Mouse (Mus musculus): Measurements from ENCODE around the gene Arid5a. TPM values are rescaled to one million over a fixed set of nuclear protein-coding genes. Genes with fewer than 3 reads are reported as not detected.

The Arid5a gene
- polyA plus RNA-seq, 1 experiment from 2014 or later: 12.0 TPM

DNA sequence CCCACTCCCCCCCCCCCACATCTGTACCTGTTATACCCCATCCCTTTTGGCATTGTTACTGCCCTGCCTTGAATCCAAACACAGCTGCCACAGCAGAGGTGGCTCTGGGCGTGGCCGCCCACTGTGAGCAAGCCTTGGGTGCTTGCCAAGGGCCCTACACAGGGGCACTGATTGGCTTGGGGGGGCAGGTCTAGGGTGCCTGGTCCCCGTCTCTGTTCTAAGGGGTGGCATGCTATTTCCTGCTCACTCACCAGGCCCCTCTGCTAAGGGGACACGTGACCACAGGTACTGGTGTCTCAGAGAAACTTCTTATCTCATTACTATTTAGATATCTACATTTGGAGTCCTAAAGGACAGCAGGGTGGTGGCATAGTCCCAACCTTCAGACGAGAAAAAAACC lies 35.0 kb upstream of the Arid5a start:
- H3K4me1 ChIP-seq: peaks cover 21% of the 10 kb centered on the region
- no peak overlapping the region for H3K4me3 ChIP-seq
- H3K36me3 ChIP-seq: no peaks in the 10 kb centered on the region
- no peak overlapping the region for H3K27ac ChIP-seq
- no peak overlapping the region for H3K9ac ChIP-seq
- WGBS: 49% methylated on average over 5 of the region's 5 CpGs
- H3K4me2 ChIP-seq: no peak overlapping the region
- peaks cover 21% of the 10 kb centered on the region for H3K27me3 ChIP-seq
- no peaks in the 10 kb centered on the region for H3K9me3 ChIP-seq
- no peak for ATAC-seq (ENCODE audit: insufficient number of reproducible peaks, low FRiP score, low TSS enrichment, low read depth)

- WGBS: 9% methylated on average over 9 of the region's 9 CpGs
- ATAC-seq (ENCODE audit: insufficient number of reproducible peaks, low FRiP score, low TSS enrichment, low read depth): no peak
- Histone ChIP-seq H3K4me3 (no peak overlapping the region), H3K9me3 (no peaks in the 10 kb centered on the region), H3K27ac (0 out of 2 replicates have a peak overlapping the region, but pooled peaks have one; percentile 7), H3K4me2 (no peak overlapping the region), H3K36me3 (no peaks in the 10 kb centered on the region), H3K27me3 (peaks cover 21% of the 10 kb centered on the region), H3K4me1 (peaks cover 21% of the 10 kb centered on the region), H3K9ac (no peak overlapping the region)
Measured at GRCm38 (mm10) chr1:36273288-36273687, 34.2 kb upstream of the Arid5a start.

- Histone ChIP-seq H3K9ac (no peak within 1 kb of the TSS), H3K4me3 (no peak within 1 kb of the TSS), H3K27me3 (peaks cover 12% of the 10 kb centered on the region), H3K4me1 (peaks cover 18% of the 10 kb centered on the region), H3K36me3 (no peaks in the 10 kb centered on the region), H3K27ac (0 out of 2 replicates have a peak within 1 kb of the TSS, but pooled peaks have one; percentile 7), H3K4me2 (no peak within 1 kb of the TSS), H3K9me3 (no peaks in the 10 kb centered on the region)
- ATAC-seq (ENCODE audit: insufficient number of reproducible peaks, low FRiP score, low TSS enrichment, low read depth): no peak
- 90% methylated on average over 5 of the region's 5 CpGs for WGBS
Measured at GRCm38 (mm10) chr1:36274455-36274854, 33.1 kb upstream of the Arid5a start, which contains the start of gene Neurl3. TSS of gene Neurl3 (minus strand) at chr1:36274679.

GRCm38 (mm10) chr1:36275635-36276389 lies 31.7 kb upstream of the Arid5a start:
- H3K4me3 ChIP-seq: no peak overlapping the region
- no peaks in the 10 kb centered on the region for H3K36me3 ChIP-seq
- ATAC-seq (ENCODE audit: insufficient number of reproducible peaks, low FRiP score, low TSS enrichment, low read depth): no peak
- WGBS: 71% methylated on average over 13 of the region's 13 CpGs
- H3K9me3 ChIP-seq: no peaks in the 10 kb centered on the region
- no peak overlapping the region for H3K4me2 ChIP-seq
- no peak overlapping the region for H3K27ac ChIP-seq
- no peaks in the 10 kb centered on the region for H3K27me3 ChIP-seq
- H3K9ac ChIP-seq: no peak overlapping the region
- H3K4me1 ChIP-seq: peaks cover 12% of the 10 kb centered on the region; the same call in 1 of the 2 replicates

DNA sequence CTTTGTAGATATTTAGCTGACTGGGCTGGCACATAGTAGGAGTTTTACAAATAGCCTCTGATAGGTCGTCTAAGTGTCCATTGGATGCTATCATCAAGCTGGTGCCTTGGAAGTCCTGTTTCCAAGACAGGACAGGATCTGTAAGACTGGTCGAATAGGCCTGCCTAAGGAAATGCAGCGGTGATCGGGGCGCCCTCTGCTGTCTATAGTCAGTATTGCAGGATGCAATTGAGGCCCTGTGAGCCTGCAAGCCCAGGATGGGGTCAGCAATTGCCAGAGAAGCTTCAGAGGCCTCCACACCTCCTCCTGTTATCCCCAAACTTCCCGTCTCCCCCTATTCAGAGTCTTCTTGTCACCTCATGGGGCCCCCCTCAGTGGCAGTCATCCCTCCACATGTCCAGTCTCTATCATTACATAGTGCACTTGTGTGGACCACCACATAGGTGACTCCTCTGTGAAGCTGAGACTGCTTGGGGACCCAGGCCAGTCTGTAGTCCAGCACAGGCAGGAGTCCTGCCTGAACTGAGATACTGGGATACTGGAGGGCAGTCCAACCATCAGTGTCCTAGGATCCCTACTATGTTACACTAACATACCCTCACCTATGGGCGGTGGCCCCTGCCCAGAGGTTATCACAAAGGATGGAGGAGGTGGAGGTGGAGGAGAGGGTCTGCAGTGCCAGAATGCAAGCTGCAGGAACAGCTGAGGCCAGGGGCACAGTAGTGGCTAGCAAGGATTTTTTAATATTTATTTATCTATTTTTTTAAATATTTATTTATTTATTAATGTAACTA lies 30.1 kb upstream of the Arid5a start:
- Histone ChIP-seq H3K4me3 (no peak overlapping the region), H3K36me3 (no peaks in the 10 kb centered on the region), H3K9ac (no peak overlapping the region), H3K9me3 (no peaks in the 10 kb centered on the region), H3K27ac (no peak overlapping the region), H3K4me1 (peaks cover 4% of the 10 kb centered on the region; the same call in 1 of the 2 replicates), H3K4me2 (no peak overlapping the region), H3K27me3 (no peaks in the 10 kb centered on the region)
- 20% methylated on average over 7 of the region's 7 CpGs for WGBS
- no peak; the same call in 1 of the 2 replicates for ATAC-seq (ENCODE audit: insufficient number of reproducible peaks, low FRiP score, low TSS enrichment, low read depth)

GRCm38 (mm10) chr1:36279202-36279601 lies 28.3 kb upstream of the Arid5a start:
- H3K4me1 ChIP-seq: no peaks in the 10 kb centered on the region
- H3K9me3 ChIP-seq: no peaks in the 10 kb centered on the region
- ATAC-seq (ENCODE audit: insufficient number of reproducible peaks, low FRiP score, low TSS enrichment, low read depth): no peak
- H3K27me3 ChIP-seq: no peaks in the 10 kb centered on the region
- H3K36me3 ChIP-seq: no peaks in the 10 kb centered on the region
- no peak overlapping the region for H3K4me3 ChIP-seq
- H3K27ac ChIP-seq: no peak overlapping the region
- H3K4me2 ChIP-seq: no peak overlapping the region
- 18% methylated on average over 3 of the region's 3 CpGs for WGBS
- no peak overlapping the region for H3K9ac ChIP-seq

DNA sequence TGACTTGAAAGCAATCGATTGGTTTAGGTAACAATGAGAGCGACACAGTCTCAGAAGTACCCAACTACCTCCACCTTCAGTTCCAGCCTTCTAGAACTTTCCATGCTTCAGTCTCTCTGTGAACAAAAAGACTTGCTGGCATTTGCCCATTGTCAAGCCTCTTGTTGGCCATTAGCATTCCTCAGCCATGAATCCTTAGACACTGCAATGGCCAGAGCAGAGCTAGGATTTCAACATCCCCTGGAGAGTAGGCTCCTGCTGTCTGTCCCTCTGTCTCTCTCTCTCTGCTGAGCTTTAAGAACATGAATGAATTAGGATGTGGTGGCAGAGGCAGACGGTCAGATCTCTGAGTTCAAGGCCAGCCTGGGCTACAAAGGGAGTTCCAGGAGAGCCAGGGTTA lies 26.6 kb upstream of the Arid5a start:
- no peaks in the 10 kb centered on the region for H3K36me3 ChIP-seq
- H3K9me3 ChIP-seq: no peaks in the 10 kb centered on the region
- no peaks in the 10 kb centered on the region for H3K4me1 ChIP-seq
- H3K4me3 ChIP-seq: no peak overlapping the region
- no peaks in the 10 kb centered on the region for H3K27me3 ChIP-seq
- no peak overlapping the region for H3K27ac ChIP-seq
- H3K4me2 ChIP-seq: no peak overlapping the region
- no peak overlapping the region for H3K9ac ChIP-seq
- WGBS: 87% methylated on average over 3 of the region's 3 CpGs
- ATAC-seq (ENCODE audit: insufficient number of reproducible peaks, low FRiP score, low TSS enrichment, low read depth): no peak

DNA sequence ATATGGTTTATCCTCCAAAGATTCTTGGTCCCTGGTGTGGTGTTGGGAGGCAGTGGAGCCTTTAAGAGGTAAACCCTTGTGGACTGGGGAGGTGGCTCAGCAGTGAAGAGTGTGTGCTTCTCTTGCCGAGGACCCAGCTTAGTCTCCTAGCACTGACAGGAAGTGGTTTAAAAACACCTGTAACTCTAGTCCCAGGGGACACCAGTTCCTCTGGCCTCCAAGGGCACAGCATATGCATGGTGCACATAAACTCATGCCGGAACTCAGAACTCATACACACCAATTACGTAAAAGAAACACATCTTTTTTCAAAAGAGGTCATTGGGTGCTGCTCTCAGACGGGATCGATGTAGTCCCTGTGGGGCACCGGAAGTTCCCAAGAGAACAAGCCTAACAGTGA lies 25.7 kb upstream of the Arid5a start:
- H3K36me3 ChIP-seq: no peaks in the 10 kb centered on the region
- no peaks in the 10 kb centered on the region for H3K27me3 ChIP-seq
- H3K9ac ChIP-seq: no peak overlapping the region
- no peak overlapping the region for H3K4me3 ChIP-seq
- ATAC-seq (ENCODE audit: insufficient number of reproducible peaks, low FRiP score, low TSS enrichment, low read depth): no peak
- no peaks in the 10 kb centered on the region for H3K4me1 ChIP-seq
- H3K4me2 ChIP-seq: no peak overlapping the region
- H3K9me3 ChIP-seq: no peaks in the 10 kb centered on the region
- 80% methylated on average over 6 of the region's 6 CpGs for WGBS
- H3K27ac ChIP-seq: no peak overlapping the region

- WGBS: 91% methylated on average over 8 of the region's 8 CpGs
- H3K4me2 ChIP-seq: no peak overlapping the region
- no peak overlapping the region for H3K4me3 ChIP-seq
- H3K9me3 ChIP-seq: no peaks in the 10 kb centered on the region
- ATAC-seq (ENCODE audit: insufficient number of reproducible peaks, low FRiP score, low TSS enrichment, low read depth): no peak
- no peaks in the 10 kb centered on the region for H3K36me3 ChIP-seq
- H3K9ac ChIP-seq: no peak overlapping the region
- peaks cover 7% of the 10 kb centered on the region for H3K27me3 ChIP-seq
- no peak overlapping the region for H3K27ac ChIP-seq
- H3K4me1 ChIP-seq: no peaks in the 10 kb centered on the region
Measured at GRCm38 (mm10) chr1:36293470-36293869, 14.1 kb upstream of the Arid5a start.

DNA sequence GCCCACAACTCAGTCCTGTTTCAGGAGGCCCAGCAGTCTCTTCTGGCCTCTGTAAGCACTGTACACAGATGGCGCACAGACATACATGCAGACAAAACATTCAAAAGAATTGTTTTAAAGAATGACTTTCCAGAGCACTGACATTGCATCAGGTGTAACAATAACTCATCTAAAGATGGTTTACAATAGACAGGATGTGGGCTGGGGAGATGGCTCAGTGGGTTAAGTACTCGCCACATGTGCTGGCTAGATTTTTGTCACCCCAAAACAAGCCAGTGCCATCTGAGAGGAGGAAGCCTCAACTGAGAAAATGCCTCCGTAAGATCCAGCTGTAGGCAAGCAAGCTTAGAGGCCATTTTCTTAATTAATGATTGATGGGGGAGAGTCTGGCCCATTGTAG lies 13.1 kb upstream of the Arid5a start:
- Histone ChIP-seq H3K4me3 (no peak overlapping the region), H3K9me3 (no peaks in the 10 kb centered on the region), H3K4me2 (no peak overlapping the region), H3K9ac (no peak overlapping the region), H3K36me3 (no peaks in the 10 kb centered on the region), H3K27ac (no peak overlapping the region), H3K4me1 (no peaks in the 10 kb centered on the region), H3K27me3 (peaks cover 16% of the 10 kb centered on the region)
- 86% methylated on average over 3 of the region's 3 CpGs for WGBS
- no peak for ATAC-seq (ENCODE audit: insufficient number of reproducible peaks, low FRiP score, low TSS enrichment, low read depth)

- no peak overlapping the region for H3K4me3 ChIP-seq
- peaks cover 36% of the 10 kb centered on the region for H3K27me3 ChIP-seq
- H3K9ac ChIP-seq: no peak overlapping the region
- no peaks in the 10 kb centered on the region for H3K36me3 ChIP-seq
- H3K9me3 ChIP-seq: no peaks in the 10 kb centered on the region
- H3K27ac ChIP-seq: no peak overlapping the region
- ATAC-seq (ENCODE audit: insufficient number of reproducible peaks, low FRiP score, low TSS enrichment, low read depth): no peak
- no peak overlapping the region for H3K4me2 ChIP-seq
- no peaks in the 10 kb centered on the region for H3K4me1 ChIP-seq
- 58% methylated on average over 9 of the region's 9 CpGs for WGBS
Measured at GRCm38 (mm10) chr1:36296466-36297149, 10.9 kb upstream of the Arid5a start.

DNA sequence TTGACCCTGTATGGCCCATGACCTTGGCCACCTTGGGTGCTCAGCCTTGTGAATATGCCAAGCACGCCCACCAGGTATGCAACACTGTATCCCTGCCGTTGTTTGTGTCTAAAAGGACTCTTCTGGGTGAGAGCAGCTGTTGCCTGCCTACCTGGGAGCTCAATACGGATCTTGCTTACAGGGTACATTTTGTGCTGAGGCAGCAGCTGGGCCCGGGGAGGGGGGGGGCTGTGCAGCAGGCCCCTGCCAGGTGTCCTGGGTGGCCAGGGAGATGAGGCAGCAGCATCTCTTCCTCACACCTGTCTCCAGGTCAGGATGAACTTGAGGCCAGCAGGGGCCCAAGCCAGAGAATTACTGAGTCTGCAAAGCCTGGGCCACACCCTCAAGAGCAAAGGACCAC lies 9.4 kb upstream of the Arid5a start:
- 66% methylated on average over 4 of the region's 4 CpGs for WGBS
- Histone ChIP-seq H3K36me3 (no peaks in the 10 kb centered on the region), H3K27ac (no peak overlapping the region), H3K9me3 (no peaks in the 10 kb centered on the region), H3K4me1 (peaks cover 6% of the 10 kb centered on the region), H3K27me3 (peaks cover 44% of the 10 kb centered on the region), H3K4me2 (no peak overlapping the region), H3K4me3 (no peak overlapping the region), H3K9ac (no peak overlapping the region)
- ATAC-seq (ENCODE audit: insufficient number of reproducible peaks, low FRiP score, low TSS enrichment, low read depth): no peak
